ENCODE assay signal across 22 mouse cellular contexts in the genomic region with DNA sequence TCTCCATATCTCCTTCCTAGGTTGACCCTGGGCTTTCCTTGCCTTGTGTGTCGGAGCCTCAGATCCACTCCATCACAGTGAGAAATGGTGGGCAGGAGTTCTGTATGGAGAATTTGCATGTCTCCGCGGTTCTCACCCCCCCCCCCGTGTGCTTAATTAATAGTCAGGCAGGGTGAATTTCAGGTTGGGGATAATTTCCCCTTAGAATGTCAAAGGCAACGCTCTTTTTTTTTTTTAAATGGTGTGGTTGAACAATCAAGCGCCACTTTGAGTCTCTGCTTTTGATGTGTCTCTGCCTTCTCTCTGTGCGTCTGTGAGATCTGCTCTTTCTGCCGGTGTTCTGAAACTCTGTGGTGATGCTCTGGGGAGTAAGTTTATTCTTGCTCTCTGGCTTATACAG. TPM values are rescaled to one million over a fixed set of nuclear protein-coding genes. Genes with fewer than 3 reads are reported as not detected.
DNase-seq lines count a peak whose midpoint lies in the region; ATAC-seq lines count a peak whose summit lies in the region.
"Had no signal": no experiment of that assay in that cellular context is flagged by ENCODE, and none has a peak within 500 bp of the region (broad histone marks: within the 10 kb centered on the region; RNA-seq: fewer than 3 reads in every experiment).

No protein-coding gene starts in this region.

- WGBS in embryonic facial prominence, embryonic 10.5 days, result 84% methylated on average over 8 of the region's 8 CpGs
- 83% methylated on average over 8 of the region's 8 CpGs for WGBS in forebrain, embryonic 10.5 days

- H3K4me3 ChIP-seq in embryonic facial prominence, embryonic 10.5 days, result no peak overlapping the region
- H3K4me3 ChIP-seq in forebrain, embryonic 10.5 days, result no peak overlapping the region
- H3K4me3 ChIP-seq: embryonic facial prominence, embryonic 12.5 days; forebrain, embryonic 12.5 days had no signal

- H3K27ac ChIP-seq in embryonic facial prominence, embryonic 10.5 days (replicated peaks), result no peak overlapping the region
- no peak overlapping the region for H3K27ac ChIP-seq in forebrain, embryonic 10.5 days
- H3K27ac ChIP-seq: embryonic facial prominence, embryonic 12.5 days; forebrain, embryonic 12.5 days had no signal

- no peaks in the 10 kb centered on the region for H3K36me3 ChIP-seq in embryonic facial prominence, embryonic 10.5 days (replicated peaks)
- no peaks in the 10 kb centered on the region for H3K36me3 ChIP-seq in forebrain, embryonic 10.5 days (replicated peaks)
- H3K36me3 ChIP-seq: embryonic facial prominence, embryonic 12.5 days; forebrain, embryonic 12.5 days; G1E had no signal

- peak; percentile 21 for DNase-seq in CD4-positive helper T cell, adult 2 months (ENCODE audit: low read depth, low spot score)
- peak; percentile 21 for DNase-seq in induced T-regulatory cell, adult 2 months (ENCODE audit: low read depth)
- no peak for DNase-seq in embryonic facial prominence, embryonic 10.5 days (ENCODE audit: low spot score)
- no peak for DNase-seq in forebrain, embryonic 10.5 days (ENCODE audit: extremely low spot score, low spot score)
- no peak for DNase-seq in kidney, postnatal 36 days
- DNase-seq: adrenal gland, adult 2 months; adrenal gland, postnatal 10 days; adrenal gland, postnatal 25 days; cerebellum, adult 11 months; cerebellum, adult 18-20 months; cerebellum, adult 8-10 months; cerebellum, adult 9-11 months; cerebellum, postnatal 14 days; cerebellum, postnatal 36 days; embryo, embryonic 11 days had no signal

- H3K9me3 ChIP-seq in embryonic facial prominence, embryonic 10.5 days, result peaks cover 6% of the 10 kb centered on the region; the same call in 1 of the 2 replicates
- peaks cover 8% of the 10 kb centered on the region; the same call in 1 of the 2 replicates for H3K9me3 ChIP-seq in forebrain, embryonic 10.5 days

- peak; percentile 79 for ATAC-seq in CD4-positive, CD25-positive, alpha-beta regulatory T cell, adult 4 months
- ATAC-seq: forebrain, embryonic 14.5 days; forebrain, embryonic 16.5 days; Patski had no signal

- peaks cover 13% of the 10 kb centered on the region for H3K4me1 ChIP-seq in embryonic facial prominence, embryonic 10.5 days
- peaks cover 15% of the 10 kb centered on the region for H3K4me1 ChIP-seq in forebrain, embryonic 10.5 days
- H3K4me1 ChIP-seq: forebrain, embryonic 12.5 days had no signal

- H3K27me3 ChIP-seq in embryonic facial prominence, embryonic 10.5 days (replicated peaks; ENCODE audit: low read depth, poor library complexity, severe bottlenecking), result peaks cover 20% of the 10 kb centered on the region
- H3K27me3 ChIP-seq in forebrain, embryonic 10.5 days (ENCODE audit: poor library complexity, severe bottlenecking), result peaks cover 26% of the 10 kb centered on the region
- H3K27me3 ChIP-seq: embryonic facial prominence, embryonic 12.5 days; Patski had no signal

RNA-seq across cellular contexts. Expression of a gene that starts 20.4 kb away (rescaled TPM):
- not detected for polyA plus RNA-seq in CD4-positive, CD25-positive, alpha-beta regulatory T cell, adult 4 months (2017; shearing (Covaris generic))
- 21.0 and 25.1 TPM in 2 replicates for polyA plus RNA-seq in embryonic facial prominence, embryonic 10.5 days (2016; fragmentation: Nextera tagmentation; extraction: Ambion mirVana)
- 13.1 and 13.2 TPM in 2 replicates for polyA plus RNA-seq in forebrain, embryonic 10.5 days (2016; fragmentation: Nextera tagmentation; extraction: Ambion mirVana)
- polyA plus RNA-seq: G1E, Patski had no signal

Comparison
In these comparisons a context has a peak if more than half of its experiments do, and no peak if none do; other contexts are left out.
1. DNase-seq: peak in CD4-positive helper T cell, adult 2 months (single experiment) and induced T-regulatory cell, adult 2 months (single experiment); none in embryonic facial prominence, embryonic 10.5 days (single experiment), forebrain, embryonic 10.5 days (single experiment) and kidney, postnatal 36 days (0 of 2).
2. RNA of a gene that starts 20.4 kb away (polyA plus RNA-seq): 21.0 to 25.1 TPM in embryonic facial prominence, embryonic 10.5 days and 13.1 to 13.2 TPM in forebrain, embryonic 10.5 days; not detected in CD4-positive, CD25-positive, alpha-beta regulatory T cell, adult 4 months; every median in the first group is over 10 times any median in the second.